Mouse (Mus musculus) stomach, postnatal 0 days (tissue): ENCODE measurements around the gene Evl. TPM values are rescaled to one million over a fixed set of nuclear protein-coding genes. Genes with fewer than 3 reads are reported as not detected.

ENCODE experiments used
- ATAC-seq: fragments of 200-750 bp; cut with Nextera tagmentation; 2 replicates; pipeline ENCODE4 v1.8.0; 2017; ENCODE audit not compliant: low FRiP score, low TSS enrichment
- DNase-seq: peaks from one replicate; pipeline ENCODE4 v3.0.0-alpha.2; 2016; ENCODE audit warnings: low spot score
- H3K27ac ChIP-seq: fragments of 300-500 bp; sonication (generic); replicated peaks from 2 replicates; pipeline ENCODE4 v1.5.1; 2014; ENCODE audit warnings: mild to moderate bottlenecking, control low read depth
- H3K27me3 ChIP-seq: fragments of 300-500 bp; sonication (generic); 2 replicates; pipeline ENCODE4 v1.6.1; 2014; ENCODE audit warnings: low read length; ENCODE audit not compliant: control insufficient read depth, insufficient read depth
- H3K36me3 ChIP-seq: fragments of 300-500 bp; sonication (generic); 2 replicates; pipeline ENCODE4 v1.6.1; 2014; ENCODE audit warnings: low read length, mixed read lengths; ENCODE audit not compliant: control insufficient read depth, insufficient read depth
- H3K4me1 ChIP-seq: fragments of 300-500 bp; sonication (generic); replicated peaks from 2 replicates; pipeline ENCODE4 v1.6.1; 2014; ENCODE audit warnings: antibody characterized with exemption; ENCODE audit not compliant: control insufficient read depth, insufficient read depth
- H3K4me2 ChIP-seq: fragments of 300-500 bp; sonication (generic); replicated peaks from 2 replicates; pipeline ENCODE4 v1.6.1; 2014; ENCODE audit warnings: low read depth, mild to moderate bottlenecking, control low read depth, moderate library complexity
- H3K4me3 ChIP-seq: fragments of 300-500 bp; sonication (generic); 2 replicates; pipeline ENCODE4 v1.5.1; 2014; ENCODE audit warnings: low read depth, low read length, control low read depth
- H3K9ac ChIP-seq: fragments of 300-500 bp; sonication (generic); 2 replicates; pipeline ENCODE4 v1.6.1; 2014; ENCODE audit warnings: mild to moderate bottlenecking, low read length, control low read depth, mixed read lengths
- H3K9me3 ChIP-seq: fragments of 300-500 bp; sonication (generic); 2 replicates; pipeline ENCODE4 v1.6.1; 2016; ENCODE audit warnings: low read length; ENCODE audit not compliant: control insufficient read depth
- CTCF ChIP-seq: IDR thresholded peaks from 2 replicates; pipeline ENCODE4 v1.5.1; 2016; ENCODE audit warnings: antibody characterized with exemption, low read depth, mild to moderate bottlenecking, moderate library complexity
- EP300 ChIP-seq: optimal IDR thresholded peaks from 2 replicates; pipeline ENCODE3; 2016; ENCODE audit warnings: antibody characterized with exemption
- WGBS: fragments of 180-500 bp; shearing (Covaris S2); extraction: QIAGEN DNeasy Blood & Tissue Kit; methylation state at CpG from one replicate; pipeline ENCODE4 v1.1.7; 2014; 5-methylcytosine and 5-hydroxymethylcytosine counted together
- polyA plus RNA-seq: library from polyadenylated mRNA; unstranded; fragments of >200 nt; fragmentation: Nextera tagmentation; extraction: Ambion mirVana; gene quantifications from 2 replicates; pipeline ENCODE4 v1.2.1, GENCODE M21; 2015

Evl gene
- polyA plus RNA-seq, 1 experiment from 2014 or later, result 27.8 TPM

DNA sequence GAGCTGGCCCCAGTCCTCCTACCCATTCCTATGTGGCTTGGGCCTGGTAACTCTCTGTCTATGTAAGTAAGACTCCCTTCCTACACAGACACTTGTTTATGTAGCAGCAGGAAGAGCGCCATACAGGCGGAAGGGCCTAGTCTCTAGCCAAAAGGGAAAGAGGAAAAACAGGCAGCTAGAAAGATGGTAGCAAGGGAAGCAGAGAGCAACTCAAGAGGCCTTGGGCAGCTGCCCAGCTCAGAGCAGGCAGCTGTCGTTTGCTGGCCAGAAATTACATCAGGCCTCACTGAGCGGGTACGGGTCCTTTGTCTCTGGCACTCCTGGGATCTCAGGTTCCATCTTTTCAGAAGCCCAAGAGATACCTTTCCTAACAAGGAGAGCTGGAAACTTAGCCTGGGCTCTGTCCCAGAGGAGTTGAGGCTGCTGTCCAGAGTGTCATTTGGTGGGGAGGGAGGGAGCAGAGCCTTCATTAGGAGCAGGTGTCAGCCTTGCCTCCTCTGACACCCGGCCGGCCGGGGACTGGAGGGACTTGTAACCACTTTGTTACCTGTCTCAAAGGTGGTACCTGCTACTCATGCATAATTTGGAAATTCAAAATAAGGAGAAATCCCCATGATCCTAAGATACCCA lies 114.2 kb downstream of the Evl start:
- Histone ChIP-seq H3K4me1 (no peaks in the 10 kb centered on the region), H3K4me2 (no peak overlapping the region), H3K9ac (no peak overlapping the region), H3K36me3 (0 out of 2 replicates have a peak, but pooled peaks cover 13% of the 10 kb centered on the region), H3K9me3 (no peaks in the 10 kb centered on the region), H3K27me3 (no peaks in the 10 kb centered on the region), H3K4me3 (no peak overlapping the region), H3K27ac (peak overlapping the region; percentile 36; the same call in 1 of the 2 replicates)
- no peak for ATAC-seq
- TF ChIP-seq CTCF (no peak), EP300 (no peak)
- WGBS, result 65% methylated on average over 8 of the region's 8 CpGs
- no peak for DNase-seq

DNA sequence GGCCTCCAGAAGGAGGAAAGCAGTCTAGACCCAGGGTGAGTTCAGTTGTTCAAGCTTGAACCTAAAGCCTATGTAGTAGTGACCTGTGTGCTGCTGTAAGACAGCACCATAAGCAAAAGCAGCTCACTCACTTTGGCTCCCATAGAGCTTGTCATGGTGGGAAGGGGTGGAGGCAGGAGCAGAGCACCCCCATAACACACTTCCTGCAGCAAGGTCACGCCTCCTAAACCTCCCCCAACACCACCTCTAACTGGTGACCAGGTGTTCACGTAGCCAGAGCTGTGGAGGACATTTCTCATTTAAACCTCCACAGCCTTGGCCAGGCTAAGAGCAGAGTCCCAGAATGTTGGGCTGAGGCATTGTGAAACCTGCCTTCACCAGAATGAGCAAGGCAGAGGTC lies 117.0 kb downstream of the Evl start:
- ATAC-seq, result no peak
- Histone ChIP-seq H3K4me3 (no peak overlapping the region), H3K9me3 (no peaks in the 10 kb centered on the region), H3K27me3 (no peaks in the 10 kb centered on the region), H3K27ac (no peak overlapping the region), H3K9ac (no peak overlapping the region), H3K4me2 (no peak overlapping the region), H3K4me1 (no peaks in the 10 kb centered on the region), H3K36me3 (peaks cover 13% of the 10 kb centered on the region; the same call in 1 of the 2 replicates)
- DNase-seq, result no peak
- 79% methylated on average over 2 of the region's 2 CpGs for WGBS
- TF ChIP-seq CTCF (no peak), EP300 (no peak)

DNA sequence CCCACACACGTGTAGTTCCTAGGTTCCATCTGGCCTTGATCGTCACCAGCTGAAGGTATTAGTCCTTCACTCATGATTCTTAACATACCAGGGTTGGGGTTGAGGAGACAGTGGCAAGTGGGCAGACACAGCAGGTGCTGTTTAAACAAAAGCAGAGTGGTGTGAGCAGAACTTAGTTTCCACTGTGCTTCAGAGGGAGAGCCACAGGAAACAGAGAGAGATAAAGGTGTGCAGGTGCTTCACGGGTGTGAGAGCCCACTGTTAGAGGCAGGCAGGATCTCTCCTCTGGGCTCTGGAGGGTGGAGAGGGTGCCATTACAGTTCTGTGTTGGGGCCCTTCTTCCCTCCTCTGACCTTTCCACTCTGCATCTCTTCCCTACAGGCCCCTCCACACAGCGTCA lies 118.4 kb downstream of the Evl start:
- no peak for DNase-seq
- Histone ChIP-seq H3K27me3 (no peaks in the 10 kb centered on the region), H3K4me1 (no peaks in the 10 kb centered on the region), H3K4me3 (no peak overlapping the region), H3K9ac (0 out of 2 replicates have a peak overlapping the region, but pooled peaks have one; percentile 2), H3K27ac (no peak overlapping the region), H3K36me3 (peaks cover 13% of the 10 kb centered on the region; the same call in 1 of the 2 replicates), H3K9me3 (no peaks in the 10 kb centered on the region), H3K4me2 (no peak overlapping the region)
- 76% methylated on average over 4 of the region's 4 CpGs for WGBS
- no peak for TF ChIP-seq EP300
- ATAC-seq, result no peak

DNA sequence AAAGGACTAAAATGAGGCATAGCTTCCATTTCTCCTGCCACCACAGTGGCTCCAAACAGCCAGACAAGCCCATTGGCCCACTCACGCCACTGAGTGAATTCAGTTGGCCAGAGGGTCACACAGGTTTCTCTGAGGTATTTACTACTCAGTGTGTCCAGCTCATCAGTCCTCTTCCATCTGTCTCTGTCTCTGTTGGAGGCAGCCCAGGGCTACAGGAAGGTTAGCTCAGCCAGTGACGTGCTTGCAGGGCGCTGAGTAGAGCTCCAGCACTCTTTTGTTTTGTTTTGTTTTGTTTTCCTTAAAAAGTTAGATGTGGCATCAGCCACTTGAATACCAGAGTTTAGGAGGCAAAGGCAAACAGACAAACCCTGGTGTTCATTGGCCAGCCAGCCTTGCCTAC lies 119.0 kb downstream of the Evl start:
- Histone ChIP-seq H3K36me3 (peaks cover 13% of the 10 kb centered on the region; the same call in 1 of the 2 replicates), H3K4me2 (no peak overlapping the region), H3K4me3 (no peak overlapping the region), H3K27ac (no peak overlapping the region), H3K4me1 (no peaks in the 10 kb centered on the region), H3K9me3 (no peaks in the 10 kb centered on the region), H3K27me3 (no peaks in the 10 kb centered on the region), H3K9ac (no peak overlapping the region)
- TF ChIP-seq EP300 (no peak), CTCF (no peak)
- WGBS, result 82% methylated on average over 3 of the region's 3 CpGs
- ATAC-seq (no peak), DNase-seq (no peak)

DNA sequence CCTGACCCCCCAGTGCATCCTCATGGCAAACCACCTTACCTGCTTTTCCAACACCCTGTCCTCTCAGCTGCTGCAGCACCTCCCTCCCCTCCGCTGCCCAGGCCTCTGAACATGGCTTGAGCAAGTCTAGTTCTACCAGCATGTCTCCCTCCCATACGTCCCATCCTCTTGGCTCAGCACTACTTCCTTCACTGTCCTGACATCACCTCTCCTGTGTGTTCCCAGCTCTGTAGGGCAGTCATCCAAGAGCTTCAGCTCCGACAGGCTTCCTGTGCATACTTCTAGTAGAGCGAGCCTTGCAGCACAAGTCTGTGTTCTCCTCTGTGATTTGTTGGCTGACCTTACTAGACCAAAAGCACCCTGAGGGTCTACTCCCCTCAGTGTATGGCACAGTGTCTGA lies 120.0 kb downstream of the Evl start:
- no peaks in the 10 kb centered on the region for H3K27me3 ChIP-seq
- no peak overlapping the region for H3K4me3 ChIP-seq
- H3K4me1 ChIP-seq, result no peaks in the 10 kb centered on the region
- ATAC-seq (peak; percentile 22; the same call in 1 of the 2 replicates), DNase-seq (no peak)
- H3K9me3 ChIP-seq, result no peaks in the 10 kb centered on the region
- 56% methylated on average over 4 of the region's 4 CpGs for WGBS
- H3K36me3 ChIP-seq, result peaks cover 19% of the 10 kb centered on the region; the same call in 1 of the 2 replicates
- TF ChIP-seq EP300 (no peak), CTCF (no peak)
- no peak overlapping the region for H3K4me2 ChIP-seq
- H3K27ac ChIP-seq, result no peak overlapping the region; the same call in 1 of the 2 replicates
- no peak overlapping the region for H3K9ac ChIP-seq

DNA sequence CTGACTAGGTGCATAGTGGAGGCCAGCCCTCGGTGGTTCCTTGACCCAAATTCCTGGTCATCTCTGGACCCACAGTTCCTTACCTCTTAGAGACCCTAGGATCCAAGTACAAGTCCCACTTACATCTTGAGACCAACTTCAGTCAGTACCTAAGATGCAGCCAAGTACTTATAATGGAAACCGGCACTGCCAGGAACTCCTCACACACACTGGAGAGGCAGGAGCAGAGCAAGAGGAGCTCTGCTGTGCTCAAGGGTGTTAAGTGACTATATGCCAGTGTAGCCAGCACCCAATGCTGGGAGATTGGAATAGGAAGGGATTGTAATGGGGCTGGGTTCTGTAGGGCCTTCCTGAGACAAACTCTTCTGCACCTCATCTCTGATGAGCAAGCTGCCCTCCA lies 120.4 kb downstream of the Evl start:
- H3K4me3 ChIP-seq, result no peak overlapping the region
- no peak for ATAC-seq
- H3K4me1 ChIP-seq, result no peaks in the 10 kb centered on the region
- H3K36me3 ChIP-seq, result peaks cover 21% of the 10 kb centered on the region
- no peaks in the 10 kb centered on the region for H3K9me3 ChIP-seq
- TF ChIP-seq EP300 (no peak), CTCF (no peak)
- H3K9ac ChIP-seq, result no peak overlapping the region
- WGBS, result 90% methylated on average over 2 of the region's 2 CpGs
- no peaks in the 10 kb centered on the region for H3K27me3 ChIP-seq
- H3K27ac ChIP-seq, result no peak overlapping the region; the same call in 1 of the 2 replicates
- DNase-seq, result no peak
- H3K4me2 ChIP-seq, result no peak overlapping the region
